Mouse (Mus musculus) left cerebral cortex, postnatal 14 days (tissue): ENCODE data around the gene Oosp3. TPM values are rescaled to one million over a fixed set of nuclear protein-coding genes. Genes with fewer than 3 reads are reported as not detected.

ENCODE experiments used
- total RNA-seq, 2 experiments: library from RNA; stranded (reverse); gene quantifications; 2 replicates each; pipeline ENCODE4 v1.2.3; 2021

The Oosp3 gene
- total RNA-seq, 2 experiments from 2014 or later, result not detected

Other genes with a start within 250 kb of the Oosp3 start
- gene Ms4a6c, start 227.7 kb upstream of the Oosp3 start, total RNA-seq, result 1 to 10 TPM; 1.8 to 2.2 TPM
- gene Gm8369, start 211.1 kb upstream of the Oosp3 start, total RNA-seq, result under 1 TPM; 0.31 to 0.53 TPM
- 1 to 10 TPM; 1.2 to 4.3 TPM for gene Ms4a6b, start 180.5 kb upstream of the Oosp3 start, total RNA-seq
- gene Ms4a4d, start 160.3 kb upstream of the Oosp3 start, total RNA-seq, result not detected
- under 1 TPM; 0.87 to 0.99 TPM for gene Ms4a6d, start 92.2 kb upstream of the Oosp3 start, total RNA-seq
- gene Ms4a2, start 73.3 kb upstream of the Oosp3 start, total RNA-seq, result not detected
- not detected for gene Ms4a3, start 56.2 kb upstream of the Oosp3 start, total RNA-seq
- gene Oosp2, start 36.5 kb upstream of the Oosp3 start, total RNA-seq, result not detected
- not detected for gene Oosp1, start 5.9 kb upstream of the Oosp3 start, total RNA-seq
- not detected for gene Gif, start 50.5 kb downstream of the Oosp3 start, total RNA-seq
- 10 to 100 TPM; 40.1 to 43.7 TPM for gene Mrpl16, start 73.3 kb downstream of the Oosp3 start, total RNA-seq
- 10 to 100 TPM; 18.0 to 20.0 TPM for gene Stx3, start 122.3 kb downstream of the Oosp3 start, total RNA-seq
- not detected for gene Olfr1417, start 142.2 kb downstream of the Oosp3 start, total RNA-seq
- not detected for gene Olfr1418, start 164.0 kb downstream of the Oosp3 start, total RNA-seq
- gene Olfr1419, start 178.1 kb downstream of the Oosp3 start, total RNA-seq, result not detected
- gene Olfr1420, start 189.5 kb downstream of the Oosp3 start, total RNA-seq, result not detected
- gene Patl1, start 215.3 kb downstream of the Oosp3 start, total RNA-seq, result 10 to 100 TPM; 17.7 to 19.8 TPM